Mouse (Mus musculus): Measurements from ENCODE around the gene Etv4.

Gene Etv4

DNA sequence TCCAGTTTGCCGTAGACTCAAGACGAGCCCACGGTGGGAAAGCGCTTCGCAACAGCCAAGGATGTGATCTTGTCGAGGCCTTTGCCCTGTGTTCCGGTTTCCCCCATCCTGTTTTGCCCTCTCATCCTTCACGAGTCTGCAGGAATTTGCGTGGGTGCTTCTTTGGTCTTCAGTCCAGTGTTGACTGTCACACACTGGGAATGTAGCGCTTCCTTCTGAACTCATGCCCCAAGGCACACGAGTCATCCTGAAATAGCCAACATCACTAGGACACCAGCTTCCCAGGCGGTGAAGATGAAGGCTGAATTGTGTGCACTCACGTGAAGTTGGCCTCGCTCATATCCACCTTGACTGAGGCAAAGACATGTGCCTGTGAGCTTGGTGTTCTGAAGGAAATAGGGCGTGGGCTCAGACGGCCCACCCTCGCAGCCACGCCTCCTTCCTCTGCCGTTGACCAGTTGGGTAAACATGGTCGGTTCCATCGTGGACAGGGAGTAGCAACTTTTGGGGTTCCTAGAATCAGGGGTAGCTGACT is 65.1 kb downstream of the Etv4 start:
- intact Hi-C loops (cut with DNase I), result no loop called here

Measured in adrenal gland (tissue).